Mouse (Mus musculus) heart, postnatal 0 days (tissue): ENCODE measurements around the gene Mmp21. TPM values are rescaled to one million over a fixed set of nuclear protein-coding genes. Genes with fewer than 3 reads are reported as not detected.
A peak's percentile ranks its signal among the peaks of the same experiment; 100 is the strongest.

Experiments used
- ATAC-seq: fragments of 200-750 bp; cut with Nextera tagmentation; 2 replicates; pipeline ENCODE4 v1.8.0; 2017; ENCODE audit warnings: low read depth, moderate number of reproducible peaks, moderate library complexity; ENCODE audit not compliant: insufficient read depth
- DNase-seq: peaks from one replicate; pipeline ENCODE4 v3.0.0-alpha.2; 2016; ENCODE audit warnings: low spot score
- H3K27ac ChIP-seq: fragments of 300-500 bp; sonication (generic); 2 replicates; pipeline ENCODE4 v1.5.1; 2014; ENCODE audit warnings: low read depth, mild to moderate bottlenecking
- H3K27me3 ChIP-seq: fragments of 300-500 bp; sonication (generic); 2 replicates; pipeline ENCODE4 v1.6.1; 2014; ENCODE audit warnings: low read length, mixed read lengths; ENCODE audit not compliant: control insufficient read depth, insufficient read depth
- H3K36me3 ChIP-seq: fragments of 300-500 bp; sonication (generic); replicated peaks from 2 replicates; pipeline ENCODE4 v1.6.1; 2014; ENCODE audit warnings: low read length, mixed read lengths; ENCODE audit not compliant: control insufficient read depth, insufficient read depth
- H3K4me1 ChIP-seq: fragments of 300-500 bp; sonication (generic); 2 replicates; pipeline ENCODE4 v1.6.1; 2014; ENCODE audit warnings: antibody characterized with exemption; ENCODE audit not compliant: control insufficient read depth, insufficient read depth
- H3K4me2 ChIP-seq: fragments of 300-500 bp; sonication (generic); 2 replicates; pipeline ENCODE4 v1.6.1; 2014; ENCODE audit warnings: low read depth, mild to moderate bottlenecking, low read length, moderate library complexity
- H3K4me3 ChIP-seq: fragments of 300-500 bp; sonication (generic); 2 replicates; pipeline ENCODE4 v1.5.1; 2014; ENCODE audit warnings: low read depth, low read length
- H3K9ac ChIP-seq: fragments of 300-500 bp; sonication (generic); replicated peaks from 2 replicates; pipeline ENCODE4 v1.6.1; 2014; ENCODE audit warnings: low read depth, low read length, mixed read lengths
- H3K9me3 ChIP-seq: fragments of 300-500 bp; sonication (generic); replicated peaks from 2 replicates; pipeline ENCODE4 v1.6.1; 2016; ENCODE audit warnings: low read length; ENCODE audit not compliant: control insufficient read depth
- CTCF ChIP-seq: IDR thresholded peaks from 2 replicates; pipeline ENCODE4 v1.5.1; 2016; ENCODE audit warnings: antibody characterized with exemption, control low read depth, low read depth
- EP300 ChIP-seq: IDR thresholded peaks from 2 replicates; pipeline ENCODE4 v1.6.1; 2016; ENCODE audit warnings: antibody characterized with exemption, low read depth
- WGBS: fragments of 180-500 bp; shearing (Covaris S2); extraction: QIAGEN DNeasy Blood & Tissue Kit; methylation state at CpG from one replicate; pipeline ENCODE4 v1.1.7; 2014; 5-methylcytosine and 5-hydroxymethylcytosine counted together
- polyA plus RNA-seq: library from polyadenylated mRNA; unstranded; fragments of >200 nt; fragmentation: Nextera tagmentation; extraction: Ambion mirVana; gene quantifications from 2 replicates; pipeline ENCODE4 v1.2.1, GENCODE M21; 2015
- total RNA-seq: library from RNA; depleted of rRNA; stranded (reverse); fragments of >200 nt; gene quantifications from 2 replicates; pipeline ENCODE4 v1.2.3, GENCODE M21; 2014; ENCODE audit warnings: low replicate concordance

Mmp21 gene
- total and polyA plus RNA-seq, 2 experiments from 2014 or later: not detected

DNA sequence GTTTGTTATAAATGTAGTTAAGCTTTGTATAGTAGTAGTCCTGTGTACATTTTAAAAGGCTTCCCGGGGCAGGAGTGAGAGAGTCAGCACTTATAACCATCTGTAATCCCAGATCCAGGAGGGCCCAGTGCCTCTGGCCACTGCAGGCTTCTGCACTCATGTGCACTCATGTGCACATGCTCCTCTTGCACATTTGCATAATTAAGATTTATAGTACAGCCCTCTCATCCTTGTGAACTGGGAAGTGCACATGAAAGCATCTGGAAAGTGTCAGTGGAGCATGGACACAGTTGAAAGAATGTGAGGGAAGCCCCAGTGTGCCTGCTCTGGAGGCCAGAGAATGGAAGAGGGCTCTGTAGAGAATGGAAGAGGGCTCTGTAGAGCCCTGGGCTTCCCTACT is 17.4 kb downstream of the Mmp21 start:
- Histone ChIP-seq H3K36me3 (peaks cover 94% of the 10 kb centered on the region), H3K27me3 (no peaks in the 10 kb centered on the region), H3K4me3 (no peak overlapping the region), H3K9ac (no peak overlapping the region), H3K9me3 (no peaks in the 10 kb centered on the region), H3K4me2 (no peak overlapping the region), H3K4me1 (no peaks in the 10 kb centered on the region), H3K27ac (no peak overlapping the region)
- no peak for DNase-seq
- WGBS: 96% methylated on average over 1 of the region's 1 CpGs
- no peak for ATAC-seq
- no peak for TF ChIP-seq CTCF
- no peak for TF ChIP-seq EP300

GRCm38 (mm10) chr7:133645716-133646115 is 34.1 kb downstream of the Mmp21 start:
- TF ChIP-seq CTCF (no peak), EP300 (no peak)
- ATAC-seq: no peak
- H3K9ac ChIP-seq: no peak overlapping the region
- WGBS: 90% methylated on average over 6 of the region's 6 CpGs
- H3K27ac ChIP-seq: no peak overlapping the region
- H3K36me3 ChIP-seq: peaks cover 93% of the 10 kb centered on the region
- no peaks in the 10 kb centered on the region for H3K4me1 ChIP-seq
- no peak for DNase-seq
- H3K27me3 ChIP-seq: no peaks in the 10 kb centered on the region
- no peak overlapping the region for H3K4me2 ChIP-seq
- no peak overlapping the region for H3K4me3 ChIP-seq
- no peaks in the 10 kb centered on the region for H3K9me3 ChIP-seq

DNA sequence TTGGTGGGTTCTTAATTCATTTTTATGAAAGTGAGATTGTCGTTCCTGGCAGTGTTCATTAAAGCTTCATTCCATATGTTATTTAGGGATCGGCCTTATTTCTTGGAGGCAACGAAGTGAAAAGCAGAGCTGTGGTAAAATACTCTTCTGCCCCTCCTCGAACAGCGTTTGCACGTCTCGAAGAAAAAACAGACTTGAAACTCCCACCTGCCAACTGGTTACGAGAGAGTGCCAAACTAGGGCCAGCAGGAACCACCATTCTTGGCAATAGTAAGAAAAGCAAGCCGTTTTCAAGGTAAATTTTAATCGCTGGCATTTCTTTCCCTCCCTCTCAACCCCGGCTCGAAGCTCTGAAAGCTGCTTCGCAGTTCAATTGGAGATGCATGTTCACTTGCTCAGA is 41.0 kb downstream of the Mmp21 start:
- peak overlapping the region; percentile 96 for H3K4me2 ChIP-seq
- H3K9ac ChIP-seq: no peak overlapping the region
- TF ChIP-seq CTCF: no peak
- no peak for TF ChIP-seq EP300

DNA sequence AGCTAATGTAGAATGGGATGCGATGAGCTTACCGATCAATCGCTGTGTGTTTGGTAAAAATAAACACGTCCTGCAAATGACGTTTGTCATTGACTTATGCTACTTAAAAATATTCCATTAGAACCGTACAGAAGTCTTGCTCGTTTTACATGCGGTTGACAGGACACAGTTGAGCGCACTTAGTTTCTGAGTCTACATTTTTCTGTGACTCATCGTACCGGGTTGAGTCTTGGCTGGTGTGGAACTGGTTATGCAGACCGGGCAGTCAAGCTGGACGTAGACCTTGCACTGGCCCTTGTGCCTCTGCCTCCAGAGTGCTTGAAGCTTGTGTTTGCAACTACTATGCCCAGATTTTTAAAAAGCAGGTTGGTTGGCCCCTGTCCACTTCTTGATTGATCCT is 41.6 kb downstream of the Mmp21 start:
- no peak for ATAC-seq
- DNase-seq: peak; percentile 14
- no peaks in the 10 kb centered on the region for H3K27me3 ChIP-seq
- peaks cover 29% of the 10 kb centered on the region for H3K36me3 ChIP-seq
- H3K9ac ChIP-seq: peak overlapping the region; percentile 95
- H3K4me2 ChIP-seq: peak overlapping the region; percentile 96
- no peaks in the 10 kb centered on the region for H3K9me3 ChIP-seq
- peak overlapping the region; percentile 94 for H3K27ac ChIP-seq
- 8% methylated on average over 13 of the region's 13 CpGs for WGBS
- H3K4me3 ChIP-seq: peak overlapping the region; percentile 95
- TF ChIP-seq CTCF: no peak
- TF ChIP-seq EP300: no peak
- peaks cover 7% of the 10 kb centered on the region; the same call in 1 of the 2 replicates for H3K4me1 ChIP-seq

More for the DNA sequence above, 41.0 kb downstream of the Mmp21 start:
- DNase-seq: no peak
- no peaks in the 10 kb centered on the region for H3K9me3 ChIP-seq
- H3K27me3 ChIP-seq: no peaks in the 10 kb centered on the region
- H3K27ac ChIP-seq: no peak overlapping the region
- H3K4me1 ChIP-seq: peaks cover 7% of the 10 kb centered on the region; the same call in 1 of the 2 replicates
- WGBS: 89% methylated on average over 13 of the region's 13 CpGs
- peaks cover 34% of the 10 kb centered on the region for H3K36me3 ChIP-seq
- peak overlapping the region; percentile 95; the same call in 1 of the 2 replicates for H3K4me3 ChIP-seq
- no peak for ATAC-seq

DNA sequence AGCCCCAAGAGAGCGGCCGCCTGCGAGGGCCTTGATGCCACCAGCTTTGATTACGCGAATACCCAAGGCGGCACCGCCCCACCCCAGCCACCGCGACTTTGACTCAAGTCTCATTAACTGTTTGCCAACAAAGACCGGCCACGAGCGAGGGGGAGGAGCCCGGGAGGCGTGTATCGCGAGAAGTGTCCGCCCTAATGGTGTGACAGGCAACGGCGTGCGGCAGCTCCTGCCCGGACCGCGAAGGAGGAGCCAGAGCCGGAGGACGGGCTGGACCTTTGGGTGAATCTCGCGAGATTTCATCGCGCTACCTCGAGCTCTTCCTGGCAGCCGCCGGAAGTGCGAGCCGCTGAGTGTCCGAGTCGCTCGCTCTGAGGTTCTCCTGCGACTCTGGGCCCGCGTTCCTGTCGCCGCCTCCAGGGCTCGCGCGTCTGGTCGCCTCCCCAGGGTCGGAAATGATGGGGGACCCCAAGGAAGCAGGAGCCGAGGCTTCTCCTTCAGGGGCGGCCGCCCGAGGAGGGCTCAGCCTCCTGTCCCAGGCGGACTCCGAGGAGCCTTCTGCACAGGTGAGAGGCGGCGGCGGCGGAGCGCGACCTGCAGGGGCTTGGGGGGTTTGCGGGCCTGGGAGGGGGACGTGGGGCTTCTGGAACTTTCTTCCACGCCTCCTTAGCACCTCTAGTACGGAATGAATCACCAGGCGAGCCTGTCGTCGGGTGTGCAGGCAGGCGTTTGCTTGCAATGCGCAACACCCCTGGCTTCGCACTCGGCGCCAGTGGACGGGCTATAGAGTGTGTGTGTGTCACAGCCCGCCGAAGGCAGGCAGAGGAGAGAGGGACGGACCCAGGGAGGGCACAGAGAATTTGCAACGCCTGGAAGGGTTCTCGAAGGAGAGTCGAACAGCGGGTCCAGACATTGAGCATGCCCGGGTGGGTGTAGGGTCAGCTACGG is 42.2 kb downstream of the Mmp21 start, which contains the start of gene Edrf1:
Gene Edrf1 (plus strand): TSS at position 183 of the 945 bp plus-strand sequence.
- Histone ChIP-seq H3K36me3 (peaks cover 22% of the 10 kb centered on the region), H3K4me2 (peak within 1 kb of the TSS; percentile 96), H3K27ac (peak within 1 kb of the TSS; percentile 94), H3K9me3 (no peaks in the 10 kb centered on the region), H3K27me3 (no peaks in the 10 kb centered on the region), H3K4me1 (peaks cover 7% of the 10 kb centered on the region; the same call in 1 of the 2 replicates), H3K9ac (peak within 1 kb of the TSS; percentile 95), H3K4me3 (peak within 1 kb of the TSS; percentile 95)
- ATAC-seq: peak; percentile 98
- under 1% methylated on average over 78 of the region's 81 CpGs for WGBS
- TF ChIP-seq EP300 (peak; percentile 86), CTCF (no peak)
- peak; percentile 100 for DNase-seq
